Mouse (Mus musculus): Measurements from ENCODE around the gene Hint1. TPM values are rescaled to one million over a fixed set of nuclear protein-coding genes. Genes with fewer than 3 reads are reported as not detected.

Gene Hint1
- total RNA-seq, 2 experiments from 2014 or later = 161 to 192 TPM

DNA sequence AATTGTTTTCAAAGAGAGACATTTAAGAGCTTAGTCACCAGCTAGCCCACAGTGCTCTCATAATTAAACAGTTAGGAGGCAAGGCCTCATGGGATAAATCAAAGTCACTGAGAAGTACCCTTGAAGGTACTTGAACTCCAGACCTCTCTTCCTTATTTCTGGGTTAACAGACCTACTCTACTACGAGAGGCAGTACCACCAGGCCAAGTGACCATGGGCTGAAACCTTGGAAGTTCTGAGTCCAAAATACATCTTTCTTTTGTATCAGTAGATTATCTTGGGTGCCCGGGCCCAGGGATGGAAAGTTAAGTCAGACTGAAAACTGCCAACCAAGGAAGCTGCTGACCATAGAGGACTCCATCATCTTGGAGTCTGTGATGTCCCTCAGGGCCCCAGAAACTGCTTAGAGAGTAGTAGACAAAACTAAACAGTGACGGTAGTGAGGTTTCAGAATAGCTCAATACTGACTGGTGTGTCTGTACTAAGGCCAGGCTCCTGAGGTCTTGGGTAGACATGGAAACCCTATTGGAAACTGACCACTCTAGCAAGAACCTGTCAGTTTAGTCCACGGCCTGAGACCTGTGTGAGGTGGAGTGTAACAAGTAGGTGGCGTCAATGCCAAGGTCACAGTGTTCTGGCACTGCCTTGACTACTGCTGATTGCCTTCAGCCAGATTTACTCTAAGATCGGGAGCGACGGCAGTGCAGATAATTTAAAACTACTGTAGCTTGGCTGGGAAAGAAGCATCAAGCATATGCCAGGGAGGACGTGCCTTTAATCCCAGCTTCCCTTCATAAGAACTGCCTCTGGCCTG, 46.5 kb downstream of the Hint1 start:
- intact Hi-C loops (cut with DNase I) = no loop called here
- no peak for DNase-seq

DNA sequence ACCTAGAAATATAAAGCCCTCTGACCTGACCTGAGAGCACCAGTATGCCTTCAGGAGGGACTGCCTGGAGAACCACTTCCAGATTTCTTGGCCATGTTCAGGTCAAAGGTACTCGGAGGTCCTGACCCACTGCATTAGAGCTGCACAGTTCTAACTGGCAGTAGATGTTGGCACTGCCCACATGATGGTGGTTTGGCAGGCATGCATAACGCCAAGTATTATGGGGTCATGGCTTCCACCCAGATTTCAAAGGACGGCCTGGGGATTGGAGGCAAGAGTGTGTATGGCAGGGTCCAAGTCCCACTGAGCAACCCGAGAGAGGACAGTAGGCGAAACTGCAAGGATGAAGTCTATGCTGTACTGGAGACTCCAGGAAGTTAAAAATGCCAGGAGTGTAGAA, 47.7 kb downstream of the Hint1 start:
- no peak for DNase-seq

DNA sequence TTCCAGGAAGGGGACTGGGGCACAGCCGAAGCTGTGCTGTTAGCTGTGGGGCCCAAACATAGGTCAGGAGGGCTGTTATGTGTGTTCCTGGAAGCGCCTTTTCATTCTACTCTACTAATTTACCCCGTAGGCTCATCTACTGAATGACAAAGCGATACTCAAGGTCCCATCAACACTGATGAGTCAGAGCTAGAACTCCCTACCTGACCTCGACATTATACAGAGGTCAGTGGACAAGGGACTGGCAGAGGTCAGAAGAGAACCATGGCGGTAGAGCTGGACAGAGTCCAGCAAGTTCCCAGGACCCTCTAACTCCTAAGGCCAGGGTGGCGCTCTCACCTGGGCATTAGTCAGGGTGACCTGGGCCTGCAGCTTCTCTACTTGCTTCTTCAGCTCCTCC, 51.3 kb downstream of the Hint1 start:
- intact Hi-C loops (cut with DNase I) = no loop called here
- no peak for DNase-seq

More for the DNA sequence above, 47.7 kb downstream of the Hint1 start:
- intact Hi-C loops (cut with DNase I) = no loop called here

DNA sequence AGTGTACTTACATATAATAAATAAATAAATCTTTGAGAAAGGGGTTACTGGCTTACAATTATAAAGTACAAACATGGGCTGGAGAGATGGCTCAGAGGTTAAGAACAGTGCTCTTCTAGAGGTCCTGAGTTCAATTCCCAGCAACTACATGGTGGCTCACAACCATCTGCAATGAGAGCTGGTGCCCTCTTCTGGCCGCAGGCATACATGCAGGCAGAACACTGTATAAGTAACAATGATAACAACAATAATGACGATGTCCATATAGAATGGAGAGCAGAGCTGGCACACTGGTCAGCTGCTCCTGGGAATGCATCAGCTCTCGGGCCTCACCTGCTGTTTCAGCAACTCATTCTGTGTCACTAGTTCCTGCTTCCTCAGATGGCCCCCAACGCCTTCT, 52.1 kb downstream of the Hint1 start:
- no peak for DNase-seq
- intact Hi-C loops (cut with DNase I) = no loop called here

Other genes starting within 250 kb of the Hint1 start
- 10 to 100 TPM; 13.8 to 16.3 TPM for gene Cdc42se2, start 78.7 kb upstream of the Hint1 start, total RNA-seq (2021)
- gene Lyrm7, start 5.5 kb upstream of the Hint1 start, total RNA-seq (2021) = 10 to 100 TPM; 16.8 to 24.0 TPM
- gene Gpx3, start 36.1 kb downstream of the Hint1 start, total RNA-seq (2021) = 10 to 100 TPM; 27.6 to 44.7 TPM
- 10 to 100 TPM; 29.7 to 32.3 TPM for gene Tnip1, start 96.5 kb downstream of the Hint1 start, total RNA-seq (2021)
- gene Anxa6, start 167.1 kb downstream of the Hint1 start, total RNA-seq (2021) = 100 to 1,000 TPM; 168 to 176 TPM
- 1 to 10 TPM; 3.5 to 4.9 TPM for gene Ccdc69, start 211.7 kb downstream of the Hint1 start, total RNA-seq (2021)
- gene Gm2a, start 231.7 kb downstream of the Hint1 start, total RNA-seq (2021) = 1 to 10 TPM; 7.0 to 7.2 TPM